Mouse (Mus musculus): Measurements from ENCODE around the gene Fbxl20.
A peak's percentile ranks its signal among the peaks of the same experiment; 100 is the strongest.

Fbxl20 gene

DNA sequence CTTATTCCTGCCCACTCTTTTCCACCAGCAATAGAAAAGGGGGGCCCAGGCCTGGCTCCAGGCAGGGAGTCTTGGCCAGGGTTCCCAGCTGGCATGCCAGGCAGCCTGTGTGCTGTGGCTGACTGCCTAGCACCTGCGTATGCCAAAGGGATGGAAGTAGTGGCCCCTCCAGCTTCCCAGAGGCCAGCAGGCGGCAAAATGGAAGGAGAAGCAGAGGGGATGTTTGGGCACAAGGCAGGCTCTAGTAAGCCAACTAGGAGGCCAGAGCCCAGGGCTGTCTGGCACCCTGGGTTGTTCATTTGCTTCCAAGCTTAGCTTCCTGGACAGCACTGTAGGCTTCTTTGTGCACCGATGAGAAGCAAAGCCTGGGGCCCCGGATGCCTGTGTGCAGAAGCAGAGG lies 102.5 kb downstream of the Fbxl20 start:
- no peak for DNase-seq

GRCm38 (mm10) chr11:98046466-98046865 lies 103.7 kb downstream of the Fbxl20 start:
- DNase-seq, result no peak

DNA sequence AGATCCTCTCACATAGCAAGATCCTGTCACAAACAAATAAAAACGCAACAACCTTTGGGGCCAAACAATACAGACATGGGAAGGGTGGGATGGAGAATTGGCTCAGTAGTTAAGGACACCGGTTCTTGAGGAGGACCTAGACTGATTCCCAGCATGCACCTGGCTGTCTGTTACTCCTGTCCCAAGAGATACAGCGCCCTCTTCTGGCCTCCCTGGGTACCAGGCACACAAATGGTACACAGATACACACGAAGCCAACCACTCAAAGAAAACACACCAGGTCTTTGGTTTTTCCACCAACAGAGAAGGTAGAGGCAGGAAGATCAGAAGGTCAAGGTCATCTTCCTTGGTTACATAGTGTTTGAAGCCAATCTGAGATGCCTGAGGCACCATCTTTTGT lies 104.6 kb downstream of the Fbxl20 start:
- no peak for DNase-seq

DNA sequence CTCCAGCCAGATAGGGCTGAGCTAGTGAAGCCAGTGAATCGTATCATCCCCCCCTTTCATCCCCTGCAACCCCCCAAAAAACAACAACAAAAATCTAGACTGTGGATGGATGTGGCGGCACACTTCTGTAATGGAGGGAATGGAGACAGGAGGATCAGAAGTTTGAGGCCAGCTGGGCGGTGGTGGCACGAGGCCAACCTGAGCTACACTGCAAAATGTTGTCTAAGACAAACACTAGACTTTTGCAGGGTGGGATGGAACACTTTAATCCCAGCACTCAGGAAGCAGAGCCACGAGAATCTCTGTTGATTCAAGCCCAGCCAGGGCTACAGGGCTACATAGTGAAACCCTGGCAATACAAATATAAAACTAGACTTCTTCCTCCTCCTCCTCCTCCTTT lies 106.1 kb downstream of the Fbxl20 start:
- DNase-seq, result no peak

- no peak for DNase-seq
Measured at GRCm38 (mm10) chr11:98042741-98043140, 107.5 kb downstream of the Fbxl20 start.

- DNase-seq, result no peak
Measured at GRCm38 (mm10) chr11:98040975-98041374, 109.2 kb downstream of the Fbxl20 start.

DNA sequence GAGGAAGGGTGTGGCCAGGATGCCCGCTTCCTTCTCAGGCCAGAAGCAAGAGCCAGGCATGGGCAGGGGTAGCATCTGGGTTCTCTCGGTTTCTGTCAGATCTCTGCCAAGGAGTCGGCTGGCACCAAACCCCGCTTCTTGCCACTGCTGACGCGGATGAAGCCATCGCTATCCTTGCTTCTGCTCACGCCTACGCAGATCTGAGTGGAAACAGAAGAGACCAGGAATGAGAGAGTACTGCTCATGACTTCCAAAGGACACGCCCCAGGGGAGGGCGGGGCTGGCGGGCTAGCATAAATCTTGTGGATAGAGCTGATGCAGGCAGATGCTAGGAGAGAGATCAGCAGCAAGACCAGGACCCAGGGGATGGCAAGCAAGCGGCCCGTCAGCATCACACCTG lies 112.3 kb downstream of the Fbxl20 start:
- DNase-seq, result peak; percentile 30 to 43

DNA sequence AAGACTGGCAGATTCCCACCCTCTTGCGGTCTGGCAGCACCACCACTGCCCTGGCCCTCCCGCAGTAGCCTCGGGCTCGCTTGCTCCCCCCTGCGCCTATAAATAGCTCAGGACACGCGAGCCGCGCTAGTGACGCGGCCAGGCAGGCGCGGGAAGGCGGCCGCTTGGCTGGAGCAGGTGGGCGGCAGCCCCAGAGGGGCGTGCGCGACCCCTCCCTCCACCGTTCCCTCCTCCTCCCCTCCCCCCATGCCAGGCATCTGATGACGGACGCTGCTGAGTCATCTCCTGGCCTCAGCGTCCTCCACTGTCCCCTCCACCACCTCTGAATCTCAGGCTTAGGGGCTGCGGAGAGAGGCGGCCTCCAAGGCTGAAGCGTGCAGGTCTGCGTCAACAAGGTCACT lies 114.2 kb downstream of the Fbxl20 start:
- DNase-seq, result peak; percentile 37 to 65

DNA sequence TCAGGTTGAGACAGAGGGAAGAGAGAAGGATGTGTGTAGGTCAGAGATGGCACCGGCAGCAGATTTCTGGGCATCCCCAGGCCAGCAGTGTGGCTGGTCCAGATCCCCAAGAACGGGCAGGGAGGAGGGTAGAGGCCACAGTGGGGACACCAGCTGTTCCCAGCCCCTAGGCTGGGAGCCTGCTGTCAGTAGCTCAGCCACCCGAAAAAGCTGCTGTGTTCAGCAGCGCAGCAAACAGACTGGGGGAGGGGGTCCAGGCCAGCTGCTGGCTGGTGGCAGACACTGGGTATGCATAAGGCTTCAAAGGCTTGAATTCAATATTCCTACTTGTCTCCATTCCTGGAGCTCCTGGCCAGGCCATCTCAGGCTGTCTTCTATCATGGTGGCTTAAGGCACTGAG lies 115.4 kb downstream of the Fbxl20 start:
- DNase-seq, result peak in 1 of 2 experiments; percentile 71

DNA sequence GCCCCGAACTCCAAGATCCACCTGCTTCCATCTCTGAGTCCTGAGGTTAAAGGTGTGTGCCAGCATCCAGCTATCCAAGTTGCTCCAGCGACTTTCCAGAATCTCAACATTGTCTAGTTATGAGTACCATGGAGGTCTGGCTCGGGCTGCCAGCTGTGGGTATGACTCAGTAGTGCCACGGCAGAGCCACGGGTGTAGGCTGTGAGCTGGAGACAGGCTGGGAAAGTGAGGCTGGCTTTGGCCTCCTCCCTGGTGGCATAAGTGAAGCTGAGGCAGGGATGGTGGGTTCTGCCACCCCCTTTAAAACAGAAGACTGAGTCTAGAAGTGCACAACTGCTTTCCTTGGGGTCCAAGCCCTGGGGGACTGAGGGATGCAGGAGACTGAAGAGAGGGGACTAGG lies 116.1 kb downstream of the Fbxl20 start:
- DNase-seq, result no peak
